Mouse (Mus musculus) gastrocnemius, adult 18-20 months (tissue): Measurements from ENCODE around the gene Dctn1. TPM values are rescaled to one million over a fixed set of nuclear protein-coding genes. Genes with fewer than 3 reads are reported as not detected.

Experiments
- DNase-seq: peaks from one replicate; pipeline ENCODE4 v3.0.0; 2021; ENCODE audit warnings: low spot score
- total RNA-seq, 2 experiments: library from RNA; stranded (reverse); gene quantifications; 2 replicates each; pipeline ENCODE4 v1.2.3; 2021

The Dctn1 gene
- total RNA-seq, 2 experiments from 2014 or later = 124 to 133 TPM

DNA sequence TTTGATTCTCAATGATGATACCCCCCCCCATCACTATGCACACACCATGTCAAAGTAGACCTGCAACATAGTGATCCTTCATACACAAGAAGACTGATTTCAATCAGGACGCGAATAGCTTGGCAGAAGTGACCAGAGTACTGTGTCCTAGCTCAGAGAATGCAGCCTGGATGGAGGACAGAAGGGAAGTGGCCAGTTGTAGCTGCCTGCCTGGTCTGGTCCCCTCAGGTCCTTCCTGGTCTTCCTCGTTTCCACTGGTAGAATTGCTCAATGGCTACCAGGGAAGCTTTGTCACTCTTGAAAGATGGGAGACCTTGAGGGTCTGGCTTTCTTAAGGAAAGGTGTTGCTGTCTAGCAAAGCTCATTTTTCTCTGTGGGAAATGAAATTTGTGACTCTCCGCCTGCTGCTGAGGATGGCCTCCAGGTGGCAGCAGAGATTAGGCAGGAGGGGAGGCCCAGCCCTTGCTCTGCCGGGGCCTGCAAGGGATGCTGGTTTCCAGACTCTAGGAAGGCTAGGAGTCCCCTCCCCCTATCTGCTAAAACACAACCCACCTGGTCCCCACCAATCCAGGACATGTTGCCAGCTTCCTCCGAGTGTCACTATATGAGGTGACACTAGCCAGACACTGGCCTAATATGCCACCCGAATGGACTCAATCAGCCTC is 49.4 kb downstream of the Dctn1 start:
- peak; percentile 45 for DNase-seq

DNA sequence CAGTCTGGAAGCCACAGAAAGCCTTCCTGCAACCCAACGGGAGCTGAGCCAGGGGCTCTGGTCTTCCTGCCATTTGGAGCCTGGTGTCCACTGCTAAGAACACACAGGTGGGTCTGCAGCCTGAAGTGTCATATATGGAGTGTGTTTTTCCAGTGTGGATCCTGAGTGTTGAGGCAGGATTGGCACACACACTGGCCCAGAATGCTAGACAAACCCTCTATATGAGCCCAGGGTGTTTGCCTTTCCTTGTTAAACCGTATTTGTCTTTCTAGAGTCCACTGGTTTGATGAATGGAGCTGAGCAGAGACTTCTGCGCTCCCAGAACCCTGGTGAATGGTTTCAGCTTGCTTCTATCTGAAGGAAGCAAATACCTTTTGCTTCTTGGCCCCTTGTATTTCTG is 54.1 kb downstream of the Dctn1 start, which contains the start of gene Slc4a5:
Slc4a5 (plus strand) TSS at position 15 of the 400 bp plus-strand sequence.
- no peak for DNase-seq

DNA sequence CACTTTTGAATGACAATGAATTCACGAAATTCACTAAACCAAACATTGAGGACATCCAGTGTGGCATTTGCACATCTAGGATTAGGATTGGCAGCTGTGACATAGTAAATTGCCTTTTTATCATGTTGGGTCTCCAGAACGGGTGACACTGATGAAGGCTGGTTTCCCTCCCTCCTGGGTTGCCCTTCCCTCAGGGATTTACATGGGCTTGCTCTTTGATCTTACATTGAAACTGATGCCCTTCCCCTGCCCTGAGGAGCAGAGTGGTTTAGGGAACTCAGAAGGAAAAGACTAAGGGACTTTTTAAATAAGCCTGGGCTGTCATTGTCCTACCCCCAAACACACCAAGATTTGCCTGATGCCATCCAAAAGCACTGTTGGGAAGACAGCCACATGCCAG is 65.8 kb downstream of the Dctn1 start:
- DNase-seq = no peak

DNA sequence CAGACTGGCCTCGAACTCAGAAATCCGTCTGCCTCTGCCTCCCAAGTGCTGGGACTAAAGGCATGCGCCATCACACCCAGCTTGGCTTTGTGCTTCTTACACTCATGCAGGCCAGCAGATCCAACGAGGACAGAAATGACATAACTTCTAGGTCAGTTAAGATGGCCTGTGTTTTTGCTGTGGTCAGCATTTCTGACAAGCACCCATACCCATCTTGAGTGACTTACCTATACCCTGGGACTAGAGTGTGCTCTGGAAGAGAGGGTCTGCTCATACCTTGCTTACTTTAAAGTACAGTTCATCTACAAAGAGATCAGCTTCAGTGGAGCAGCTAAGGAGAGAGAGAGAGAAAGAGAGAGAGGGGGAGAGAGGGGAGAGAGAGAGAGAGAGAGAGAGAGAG is 67.6 kb downstream of the Dctn1 start:
- no peak for DNase-seq

DNA sequence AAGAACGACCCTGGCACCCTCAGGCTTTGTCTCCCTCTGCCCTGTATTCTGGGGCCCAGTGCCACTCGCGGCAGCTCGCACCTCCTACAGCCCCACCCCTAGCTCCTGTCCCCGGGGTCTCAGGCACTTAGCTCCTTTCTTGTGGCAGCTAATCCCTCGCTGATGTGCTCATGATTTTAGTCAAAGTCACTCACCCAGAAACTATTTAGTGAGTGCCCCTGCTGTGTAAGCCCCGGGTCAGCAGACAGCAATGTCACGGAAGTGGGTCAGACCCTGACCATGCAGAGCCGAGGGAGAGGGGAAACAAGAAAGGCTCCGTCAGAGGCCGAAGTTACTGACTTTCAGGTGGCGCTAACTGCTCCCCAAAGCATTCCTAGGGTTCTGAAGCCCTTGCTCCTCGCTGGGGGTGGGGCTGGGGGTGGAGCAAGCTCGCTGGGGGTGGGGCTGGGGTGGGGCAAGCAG is 68.6 kb downstream of the Dctn1 start:
- no peak for DNase-seq

DNA sequence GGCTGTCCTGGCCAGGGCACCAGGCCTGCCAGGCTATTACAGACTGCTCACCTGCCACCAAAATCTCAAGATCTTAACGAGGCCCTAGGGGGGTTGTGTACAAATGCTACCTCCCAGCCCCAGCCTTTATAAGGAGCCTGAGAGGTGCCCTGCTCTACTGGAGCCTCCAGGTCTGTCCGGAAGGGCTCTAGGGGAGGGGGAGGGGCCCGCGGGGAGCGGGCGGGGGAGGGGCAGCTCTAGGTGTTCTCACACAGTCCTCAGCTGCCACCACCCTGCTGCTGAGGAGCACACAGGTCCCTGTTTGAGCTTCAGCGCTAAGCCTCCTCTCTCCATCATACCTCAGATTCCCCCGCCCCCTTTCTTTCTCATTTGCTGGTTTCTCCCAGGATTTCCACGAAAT is 71.4 kb downstream of the Dctn1 start:
- DNase-seq = no peak

DNA sequence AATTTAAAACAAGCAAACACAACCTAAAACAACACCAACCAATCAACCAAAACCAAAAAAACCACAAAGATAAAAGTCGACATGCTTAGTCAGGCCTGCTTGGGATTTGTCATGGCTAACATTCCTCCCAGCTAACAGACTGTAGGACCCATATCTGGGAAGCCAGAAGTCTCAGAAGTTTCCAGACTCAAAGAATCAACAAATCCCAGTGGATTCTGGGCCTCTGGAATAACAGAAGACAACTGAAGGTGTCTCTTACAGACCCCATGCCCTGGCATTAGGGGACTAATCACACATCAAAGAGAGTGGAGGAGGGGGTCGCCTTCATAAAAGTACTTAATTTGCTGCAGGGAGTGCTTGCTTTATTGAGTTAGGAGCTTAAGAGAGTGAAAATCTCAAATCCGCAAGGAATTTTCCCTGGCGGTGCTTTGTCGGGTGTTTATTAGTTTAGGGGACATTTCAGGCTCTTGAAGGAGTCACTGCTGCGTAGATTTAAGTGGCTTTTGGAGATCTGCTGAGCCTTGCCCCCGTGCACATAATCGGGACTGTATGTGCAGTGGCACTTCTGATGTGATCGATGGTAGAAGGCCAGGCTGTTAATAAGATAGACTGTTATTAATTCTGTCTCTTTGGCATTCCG is 78.8 kb downstream of the Dctn1 start:
- no peak for DNase-seq

DNA sequence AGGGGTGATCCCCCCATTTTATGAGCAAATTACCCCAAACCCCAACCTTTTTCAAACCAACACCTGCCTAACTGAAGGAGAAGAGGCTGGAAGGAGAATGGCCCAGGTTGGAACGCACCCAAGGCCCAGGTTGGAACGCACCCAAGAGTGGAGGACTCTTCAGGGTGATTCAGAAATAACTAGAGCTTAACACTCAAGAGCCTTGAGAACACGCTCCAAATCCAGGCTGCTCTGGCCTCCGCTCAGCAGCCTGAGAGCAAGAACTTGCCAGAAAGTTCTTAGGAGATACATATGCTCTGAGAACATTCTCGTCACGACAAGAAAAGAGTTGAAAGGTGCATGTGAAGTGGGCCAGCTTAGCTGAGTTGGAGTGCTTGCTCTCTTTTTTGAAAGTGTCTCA is 79.4 kb downstream of the Dctn1 start:
- DNase-seq = peak; percentile 9

DNA sequence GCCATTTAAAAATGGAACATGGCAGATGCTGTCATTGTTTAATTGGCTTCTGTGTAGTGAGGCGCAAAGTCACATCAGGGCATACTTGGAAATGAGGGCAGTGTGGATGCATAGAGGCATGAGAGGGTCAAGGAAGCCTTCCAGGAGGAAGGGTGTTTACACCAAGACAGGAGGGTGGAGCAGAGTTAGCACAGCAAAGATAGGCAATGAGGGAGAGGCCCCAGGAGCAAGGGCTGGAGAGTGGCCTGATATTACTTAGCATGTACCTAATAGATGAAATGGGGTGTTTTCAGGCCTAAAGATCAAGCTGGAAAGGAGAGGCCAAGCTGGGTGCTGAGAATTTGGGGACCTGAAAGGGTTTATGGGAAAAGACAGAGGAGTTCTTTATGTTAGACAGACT is 80.3 kb downstream of the Dctn1 start:
- DNase-seq = no peak

DNA sequence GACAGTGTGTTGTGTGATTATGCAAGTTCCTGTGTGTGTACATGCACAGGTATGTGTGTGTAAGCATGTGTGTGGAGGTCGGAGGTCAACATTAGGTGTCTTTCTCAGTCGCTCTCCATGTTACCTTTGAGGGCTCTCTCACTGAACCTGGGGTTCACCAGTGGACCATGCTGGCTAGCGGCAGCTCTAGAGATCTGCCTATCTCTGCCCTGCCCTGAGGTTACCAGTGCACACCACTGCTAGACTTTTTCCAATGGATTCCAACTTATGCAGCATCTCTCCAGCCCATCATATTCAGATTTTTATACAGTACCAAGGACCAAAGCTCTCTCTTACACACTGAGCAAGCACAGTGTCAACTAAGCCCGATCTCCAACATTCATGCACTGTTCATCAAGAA is 81.0 kb downstream of the Dctn1 start:
- DNase-seq = no peak

DNA sequence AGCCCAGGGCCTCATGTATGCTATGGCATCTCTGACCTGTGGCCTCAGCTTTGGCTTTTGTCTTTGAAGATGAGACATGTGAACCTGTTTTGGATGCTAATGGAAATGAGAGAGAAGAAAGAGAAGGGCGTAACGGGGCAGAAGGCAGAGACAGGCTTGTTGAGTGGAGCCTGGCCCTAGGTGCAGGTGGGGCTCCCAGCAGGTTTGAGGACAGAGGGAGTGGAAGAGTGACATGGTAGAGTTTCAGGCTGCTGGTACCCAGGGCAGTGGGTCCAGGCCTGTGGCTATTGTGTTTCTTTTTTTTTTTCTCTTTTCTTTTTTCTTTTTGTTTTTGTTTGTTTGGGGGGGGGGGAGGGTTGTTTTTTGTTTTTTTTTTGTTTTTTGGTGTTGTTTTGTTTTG is 81.4 kb downstream of the Dctn1 start:
- DNase-seq = no peak

Other genes with a start within 250 kb of the Dctn1 start
- under 1 TPM in 1 of 2 experiments, not detected in 1; 0.07 TPM for gene Sema4f, start 226.2 kb upstream of the Dctn1 start, total RNA-seq
- gene M1ap, start 219.0 kb upstream of the Dctn1 start, total RNA-seq = not detected
- gene Dok1, start 132.4 kb upstream of the Dctn1 start, total RNA-seq = 1 to 10 TPM; 1.1 to 1.4 TPM
- 1 to 10 TPM; 1.2 to 1.4 TPM for gene Loxl3, start 131.7 kb upstream of the Dctn1 start, total RNA-seq
- 100 to 1,000 TPM in 1 of 2 experiments, 10 to 100 TPM in 1; 94.0 to 101 TPM for gene Aup1, start 111.4 kb upstream of the Dctn1 start, total RNA-seq
- 10 to 100 TPM; 15.3 to 17.4 TPM for gene Htra2, start 110.6 kb upstream of the Dctn1 start, total RNA-seq
- under 1 TPM; 0.27 to 0.45 TPM for gene Dqx1, start 108.1 kb upstream of the Dctn1 start, total RNA-seq
- not detected for gene Tlx2, start 95.6 kb upstream of the Dctn1 start, total RNA-seq
- 1 to 10 TPM; 9.1 to 9.3 TPM for gene Pcgf1, start 88.1 kb upstream of the Dctn1 start, total RNA-seq
- gene Lbx2, start 79.6 kb upstream of the Dctn1 start, total RNA-seq = under 1 TPM; 0.28 to 0.39 TPM
- under 1 TPM; 0.90 to 0.94 TPM for gene Ccdc142, start 64.3 kb upstream of the Dctn1 start, total RNA-seq
- under 1 TPM; 0.53 to 0.76 TPM for gene Gm42688, start 64.3 kb upstream of the Dctn1 start, total RNA-seq
- gene Mrpl53, start 56.9 kb upstream of the Dctn1 start, total RNA-seq = 100 to 1,000 TPM; 102 TPM
- gene Mogs, start 50.4 kb upstream of the Dctn1 start, total RNA-seq = 1 to 10 TPM; 6.2 to 6.5 TPM
- 10 to 100 TPM; 46.4 to 46.7 TPM for gene Wbp1, start 44.4 kb upstream of the Dctn1 start, total RNA-seq
- gene Ino80b, start 40.5 kb upstream of the Dctn1 start, total RNA-seq = 10 to 100 TPM; 15.6 to 15.7 TPM
- 10 to 100 TPM in 1 of 2 experiments, 1 to 10 TPM in 1; 9.3 to 11.7 TPM for gene Rtkn, start 30.5 kb upstream of the Dctn1 start, total RNA-seq
- gene Wdr54, start 9.5 kb upstream of the Dctn1 start, total RNA-seq = 1 to 10 TPM; 1.2 to 1.9 TPM
- under 1 TPM in 1 of 2 experiments, not detected in 1; 0.14 TPM for gene 1700003E16Rik, start 9.5 kb upstream of the Dctn1 start, total RNA-seq
- not detected for gene Slc4a5, start 53.9 kb downstream of the Dctn1 start, total RNA-seq
- 1 to 10 TPM; 3.0 to 3.2 TPM for gene Mthfd2, start 160.0 kb downstream of the Dctn1 start, total RNA-seq
- 10 to 100 TPM in 1 of 2 experiments, 1 to 10 TPM in 1; 8.0 to 12.4 TPM for gene Mob1a, start 160.1 kb downstream of the Dctn1 start, total RNA-seq
- 100 to 1,000 TPM; 249 to 275 TPM for gene Bola3, start 183.2 kb downstream of the Dctn1 start, total RNA-seq